Mouse (Mus musculus) MEL (cell line): Measurements from ENCODE around the gene Cirbp. TPM values are rescaled to one million over a fixed set of nuclear protein-coding genes. Genes with fewer than 3 reads are reported as not detected.

Experiments used
- DNase-seq: peaks from one replicate; pipeline ENCODE4 v3.0.0; 2011; ENCODE audit warnings: low read depth, low spot score
- H3K27ac ChIP-seq: 2 replicates; pipeline ENCODE4 v1.5.1; 2012; ENCODE audit warnings: low read depth, mild to moderate bottlenecking, control low read depth, low read length, moderate library complexity; ENCODE audit not compliant: control insufficient read depth
- H3K27me3 ChIP-seq, 2 experiments: fragments of 150-350 bp in 1 of 2; sonication (generic) in 1 of 2; 2 replicates each; pipeline ENCODE4 v1.6.1; 2012; ENCODE audit warnings: low read length in 2 of 2, mild to moderate bottlenecking in 2 of 2, improper control_type of control experiment in 1 of 2, moderate library complexity in 1 of 2; ENCODE audit not compliant: insufficient read depth in 2 of 2, control insufficient read depth in 1 of 2
- H3K36me3 ChIP-seq, 2 experiments: 2 replicates each; pipeline ENCODE4 v1.6.1; 2012 to 2014; ENCODE audit warnings: low read length in 2 of 2, improper control_type of control experiment in 1 of 2, inconsistent platforms in 1 of 2, mild to moderate bottlenecking in 1 of 2; ENCODE audit not compliant: insufficient read depth in 2 of 2, control insufficient read depth in 1 of 2
- H3K4me1 ChIP-seq, 2 experiments: fragments of 150-350 bp in 1 of 2; sonication (generic) in 1 of 2; 2 replicates each; pipeline ENCODE4 v1.6.1; 2012; ENCODE audit warnings: low read length in 2 of 2, improper control_type of control experiment in 1 of 2, mild to moderate bottlenecking in 1 of 2; ENCODE audit not compliant: insufficient read depth in 2 of 2, control insufficient read depth in 1 of 2
- H3K4me3 ChIP-seq, 2 experiments: fragments of 150-350 bp in 1 of 2; sonication (generic) in 1 of 2; 2 replicates each; pipeline ENCODE4 v1.5.1; 2012; ENCODE audit warnings: low read depth in 2 of 2, low read length in 2 of 2, mild to moderate bottlenecking in 2 of 2, moderate library complexity in 2 of 2, control low read depth in 1 of 2, improper control_type of control experiment in 1 of 2; ENCODE audit not compliant: control insufficient read depth in 1 of 2, insufficient read depth in 1 of 2
- H3K79me2 ChIP-seq: 2 replicates; pipeline ENCODE4 v1.6.1; 2012; ENCODE audit warnings: mild to moderate bottlenecking, low read length, moderate library complexity; ENCODE audit not compliant: control insufficient read depth, poor library complexity, insufficient read depth
- H3K9ac ChIP-seq: 2 replicates; pipeline ENCODE4 v1.6.1; 2012; ENCODE audit warnings: low read depth, mild to moderate bottlenecking, control low read depth, low read length, moderate library complexity; ENCODE audit not compliant: control insufficient read depth, poor library complexity, severe bottlenecking
- H3K9me3 ChIP-seq: fragments of 150-350 bp; sonication (generic); replicated peaks from 2 replicates; pipeline ENCODE4 v1.6.1; 2012; ENCODE audit warnings: mild to moderate bottlenecking, low read length, improper control_type of control experiment, moderate library complexity; ENCODE audit not compliant: insufficient read depth
- BHLHE40 ChIP-seq: IDR thresholded peaks from 2 replicates; pipeline ENCODE4 v1.6.1; 2012; ENCODE audit warnings: low read depth, mild to moderate bottlenecking, inconsistent platforms, low read length, improper control_type of control experiment, borderline replicate concordance
- CHD2 ChIP-seq: IDR thresholded peaks from 2 replicates; pipeline ENCODE4 v1.6.1; 2011; ENCODE audit warnings: low read length, improper control_type of control experiment
- CTCF ChIP-seq, 3 experiments: IDR thresholded peaks in 2 of 3; conservative IDR thresholded peaks in 1 of 3; 2 replicates each; pipeline ENCODE4 v1.5.1; 2011 to 2012; ENCODE audit warnings: low read length in 3 of 3, low read depth in 2 of 3, mild to moderate bottlenecking in 2 of 3, improper control_type of control experiment in 1 of 3, inconsistent platforms in 1 of 3, mixed read lengths in 1 of 3, moderate library complexity in 1 of 3; ENCODE audit not compliant: control insufficient read depth in 1 of 3, insufficient read depth in 1 of 3, poor library complexity in 1 of 3, severe bottlenecking in 1 of 3
- EP300 ChIP-seq, 2 experiments: IDR thresholded peaks; 2 replicates each; pipeline ENCODE4 v1.6.1; 2011; ENCODE audit warnings: improper control_type of control experiment in 2 of 2, low read length in 2 of 2, low read depth in 1 of 2, mild to moderate bottlenecking in 1 of 2
- GABPA ChIP-seq: IDR thresholded peaks from 2 replicates; pipeline ENCODE4 v1.6.1; 2012; ENCODE audit warnings: low read depth, mild to moderate bottlenecking, inconsistent platforms, low read length, improper control_type of control experiment, moderate library complexity
- HCFC1 ChIP-seq: IDR thresholded peaks from 2 replicates; pipeline ENCODE4 v1.6.1; 2012; ENCODE audit warnings: low read depth, mild to moderate bottlenecking, inconsistent platforms, low read length, improper control_type of control experiment, moderate library complexity
- KAT2A ChIP-seq: conservative IDR thresholded peaks from 2 replicates; pipeline ENCODE4 v1.6.1; 2012; ENCODE audit warnings: low read depth, low read length, improper control_type of control experiment, inconsistent platforms
- MEF2A ChIP-seq: IDR thresholded peaks from 2 replicates; pipeline ENCODE4 v1.6.1; 2014; ENCODE audit warnings: low read depth, mild to moderate bottlenecking, inconsistent platforms, low read length, improper control_type of control experiment; ENCODE audit not compliant: poor library complexity, insufficient replicate concordance, severe bottlenecking; ENCODE audit errors: extremely low read depth
- MXI1 ChIP-seq: IDR thresholded peaks from 2 replicates; pipeline ENCODE4 v1.6.1; 2011; ENCODE audit warnings: mild to moderate bottlenecking, low read depth, low read length, improper control_type of control experiment
- MYB ChIP-seq: IDR thresholded peaks from 2 replicates; pipeline ENCODE4 v1.6.1; 2011; ENCODE audit warnings: mild to moderate bottlenecking, low read depth, low read length, improper control_type of control experiment
- NELFE ChIP-seq: IDR thresholded peaks from 2 replicates; pipeline ENCODE4 v1.6.1; 2011; ENCODE audit warnings: low read depth, low read length, improper control_type of control experiment
- NRF1 ChIP-seq: IDR thresholded peaks from 2 replicates; pipeline ENCODE4 v1.6.1; 2014; ENCODE audit warnings: low read depth, mild to moderate bottlenecking, inconsistent platforms, low read length, improper control_type of control experiment, moderate library complexity; ENCODE audit not compliant: poor library complexity, insufficient read depth, severe bottlenecking
- POLR2A ChIP-seq, 2 experiments: IDR thresholded peaks; 2 replicates each; pipeline ENCODE4 v1.6.1; 2011 to 2012; ENCODE audit warnings: low read length in 2 of 2, mild to moderate bottlenecking in 2 of 2, control low read depth in 1 of 2, improper control_type of control experiment in 1 of 2, low read depth in 1 of 2, moderate library complexity in 1 of 2; ENCODE audit not compliant: control insufficient read depth in 1 of 2, insufficient read depth in 1 of 2, poor library complexity in 1 of 2
- RAD21 ChIP-seq: IDR thresholded peaks from 2 replicates; pipeline ENCODE4 v1.6.1; 2011; ENCODE audit warnings: mild to moderate bottlenecking, low read depth, low read length, improper control_type of control experiment
- TAL1 ChIP-seq: IDR thresholded peaks from 2 replicates; pipeline ENCODE4 v1.6.1; 2012; ENCODE audit warnings: mild to moderate bottlenecking, inconsistent platforms, low read length, moderate library complexity, mixed read lengths
- TBP ChIP-seq: IDR thresholded peaks from 2 replicates; pipeline ENCODE4 v1.8.0; 2011; ENCODE audit warnings: low read depth, low read length, improper control_type of control experiment
- UBTF ChIP-seq: IDR thresholded peaks from 2 replicates; pipeline ENCODE4 v1.6.1; 2012; ENCODE audit warnings: low read depth, mild to moderate bottlenecking, inconsistent platforms, low read length, improper control_type of control experiment, moderate library complexity, borderline replicate concordance; ENCODE audit not compliant: insufficient read depth
- USF1 ChIP-seq: IDR thresholded peaks from 2 replicates; pipeline ENCODE4 v1.6.1; 2014; ENCODE audit warnings: low read depth, mild to moderate bottlenecking, inconsistent platforms, low read length, improper control_type of control experiment, moderate library complexity
- USF2 ChIP-seq, 2 experiments: IDR thresholded peaks; 2 replicates each; pipeline ENCODE4 v1.6.1; 2011 to 2012; ENCODE audit warnings: improper control_type of control experiment in 2 of 2, low read length in 2 of 2, borderline replicate concordance in 1 of 2, inconsistent platforms in 1 of 2, low read depth in 1 of 2, mild to moderate bottlenecking in 1 of 2; ENCODE audit not compliant: insufficient read depth in 1 of 2
- ZMIZ1 ChIP-seq: IDR thresholded peaks from 2 replicates; pipeline ENCODE4 v1.6.1; 2012; ENCODE audit warnings: low read depth, mild to moderate bottlenecking, inconsistent platforms, low read length, improper control_type of control experiment, moderate library complexity
- ZNF384 ChIP-seq: IDR thresholded peaks from 2 replicates; pipeline ENCODE4 v1.6.1; 2012; ENCODE audit warnings: low read depth, mild to moderate bottlenecking, inconsistent platforms, low read length, improper control_type of control experiment
- polyA plus RNA-seq, 2 experiments: library from polyadenylated mRNA; stranded (reverse) in 1 of 2; unstranded in 1 of 2; fragments of >175 nt in 1 of 2; fragments of >200 nt in 1 of 2; gene quantifications; 2 replicates each; pipeline versions ENCODE4 v1.2.1 to v1.2.4; 2012; ENCODE audit warnings: low replicate concordance in 2 of 2, low read depth in 1 of 2; ENCODE audit not compliant: insufficient read length in 2 of 2, insufficient read depth in 1 of 2, missing spikeins in 1 of 2
- total RNA-seq: library from RNA; depleted of rRNA; stranded (reverse); fragments of 300-350 nt; gene quantifications from 2 replicates; pipeline ENCODE4 v1.2.3, GENCODE M21; 2012

Cirbp gene
- total and polyA plus RNA-seq, 3 experiments: 21.2 to 56.6 TPM; not detected in 1

DNA sequence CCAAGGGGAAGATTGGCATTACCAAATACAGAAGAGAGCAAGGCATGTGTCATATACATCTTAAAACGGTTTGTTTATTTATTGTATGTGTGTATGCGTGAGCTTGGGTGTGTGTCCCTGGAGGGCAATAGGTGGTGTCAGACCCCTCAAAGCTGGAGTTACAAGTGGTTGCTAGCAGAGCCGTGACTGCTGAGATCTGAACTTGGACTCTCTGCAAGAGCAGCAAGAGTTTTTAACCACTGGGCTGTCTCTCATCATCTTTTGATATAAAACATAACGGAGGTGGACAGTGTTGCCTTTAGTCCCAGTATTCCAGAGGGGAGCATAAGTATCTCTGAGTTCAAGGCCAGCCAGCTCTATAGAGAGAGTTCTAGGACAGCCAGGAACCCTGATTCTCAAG lies 42.5 kb downstream of the Cirbp start:
- TF ChIP-seq HCFC1 (no peak), TAL1 (no peak), MYB (no peak), USF2 (IDR thresholded peaks at IDR 0.05; ENCODE audit: borderline replicate concordance in 1 of 2, insufficient read depth in 1 of 2, low read depth in 1 of 2, low read length in 2 of 2) (no peak), POLR2A (IDR thresholded peaks at IDR 0.05; ENCODE audit: control insufficient read depth in 1 of 2, insufficient read depth in 1 of 2, low read depth in 1 of 2, low read length in 2 of 2, poor library complexity in 1 of 2) (no peak), USF1 (no peak), ZNF384 (no peak), UBTF (no peak), GABPA (no peak), EP300 (IDR thresholded peaks at IDR 0.05; ENCODE audit: low read depth in 1 of 2, low read length in 2 of 2) (no peak), RAD21 (no peak)
- no peak overlapping the region for H3K27ac ChIP-seq
- DNase-seq: no peak
- H3K4me1 ChIP-seq: no peaks in the 10 kb centered on the region
- no peaks in the 10 kb centered on the region for H3K9me3 ChIP-seq
- H3K27me3 ChIP-seq: peaks cover 16 to 26% of the 10 kb centered on the region in 2 experiments
- H3K9ac ChIP-seq: no peak overlapping the region
- H3K4me3 ChIP-seq: no peak overlapping the region
- no peaks in the 10 kb centered on the region for H3K79me2 ChIP-seq
- no peaks in the 10 kb centered on the region for H3K36me3 ChIP-seq

DNA sequence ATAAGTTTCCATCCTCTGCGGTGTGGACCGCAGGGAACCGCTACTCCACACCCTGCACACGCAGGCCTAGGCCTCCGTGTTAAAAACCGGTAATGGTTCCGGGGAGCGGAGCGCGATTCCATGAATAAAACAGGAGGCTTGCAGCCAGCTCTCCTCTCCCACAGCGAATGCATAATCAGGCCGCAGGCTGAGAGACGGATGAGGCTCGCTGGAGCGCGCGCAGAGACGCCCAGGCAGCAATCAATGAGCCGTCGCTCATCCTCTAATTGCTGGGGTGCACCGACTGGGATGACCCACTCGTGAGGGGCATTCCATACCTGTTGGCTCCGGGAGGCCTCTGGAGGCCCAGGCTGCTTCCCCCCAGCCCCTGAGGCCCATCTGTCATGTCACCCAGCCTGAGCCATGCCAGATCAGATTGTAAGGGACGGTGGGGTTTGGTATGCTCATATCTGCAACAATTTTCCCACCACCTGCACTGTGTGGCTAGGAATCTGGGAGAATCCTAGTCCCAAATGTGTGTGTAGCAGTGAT lies 43.1 kb downstream of the Cirbp start:
- Histone ChIP-seq H3K79me2 (no peaks in the 10 kb centered on the region), H3K27me3 (peaks cover 16 to 23% of the 10 kb centered on the region in 2 experiments), H3K27ac (no peak overlapping the region), H3K9ac (no peak overlapping the region), H3K4me3 (no peak overlapping the region), H3K36me3 (no peaks in the 10 kb centered on the region), H3K9me3 (no peaks in the 10 kb centered on the region), H3K4me1 (no peaks in the 10 kb centered on the region)
- no peak for DNase-seq
- TF ChIP-seq KAT2A (no peak), CHD2 (no peak), MEF2A (no peak), MXI1 (no peak), BHLHE40 (no peak), ZNF384 (no peak), CTCF (IDR thresholded peaks at IDR 0.05 in 2 of 3, conservative IDR thresholded peaks at IDR 0.05 in 1 of 3; ENCODE audit: control insufficient read depth in 1 of 3, insufficient read depth in 1 of 3, low read depth in 2 of 3, low read length in 3 of 3, poor library complexity in 1 of 3, severe bottlenecking in 1 of 3) (no peak), MYB (no peak), EP300 (IDR thresholded peaks at IDR 0.05; ENCODE audit: low read depth in 1 of 2, low read length in 2 of 2) (no peak), NELFE (no peak), ZMIZ1 (no peak), TBP (no peak), NRF1 (no peak), TAL1 (no peak), USF2 (IDR thresholded peaks at IDR 0.05; ENCODE audit: borderline replicate concordance in 1 of 2, insufficient read depth in 1 of 2, low read depth in 1 of 2, low read length in 2 of 2) (no peak)
